Mouse (Mus musculus): ENCODE measurements around the gene Zfp599. TPM values are rescaled to one million over a fixed set of nuclear protein-coding genes. Genes with fewer than 3 reads are reported as not detected.

The Zfp599 gene
- polyA plus RNA-seq, 1 experiment: 4.5 TPM

- TF ChIP-seq CTCF (IDR thresholded peaks at IDR 0.05; ENCODE audit: borderline replicate concordance, extremely low read depth, insufficient read depth, insufficient read length) (no peak), POLR2A (IDR thresholded peaks at IDR 0.05; ENCODE audit: borderline replicate concordance, extremely low read depth, insufficient read depth, insufficient read length, poor library complexity, severe bottlenecking) (no peak)
- DNase-seq (ENCODE audit: low read depth): no peak
Observed at GRCm38 (mm10) chr9:22217858-22218493, 41.7 kb downstream of the Zfp599 start.

GRCm38 (mm10) chr9:22216705-22217104, 43.0 kb downstream of the Zfp599 start:
- no peak for TF ChIP-seq POLR2A (IDR thresholded peaks at IDR 0.05; ENCODE audit: borderline replicate concordance, extremely low read depth, insufficient read depth, insufficient read length, poor library complexity, severe bottlenecking)
- TF ChIP-seq CTCF (IDR thresholded peaks at IDR 0.05; ENCODE audit: borderline replicate concordance, extremely low read depth, insufficient read depth, insufficient read length): no peak
- DNase-seq (ENCODE audit: low read depth): no peak

GRCm38 (mm10) chr9:22214549-22214948, 45.1 kb downstream of the Zfp599 start:
- no peak for DNase-seq (ENCODE audit: low read depth)
- TF ChIP-seq POLR2A (IDR thresholded peaks at IDR 0.05; ENCODE audit: borderline replicate concordance, extremely low read depth, insufficient read depth, insufficient read length, poor library complexity, severe bottlenecking) (no peak), CTCF (IDR thresholded peaks at IDR 0.05; ENCODE audit: borderline replicate concordance, extremely low read depth, insufficient read depth, insufficient read length) (no peak)

- no peak for TF ChIP-seq POLR2A (IDR thresholded peaks at IDR 0.05; ENCODE audit: borderline replicate concordance, extremely low read depth, insufficient read depth, insufficient read length, poor library complexity, severe bottlenecking)
- TF ChIP-seq CTCF (IDR thresholded peaks at IDR 0.05; ENCODE audit: borderline replicate concordance, extremely low read depth, insufficient read depth, insufficient read length): no peak
- no peak for DNase-seq (ENCODE audit: low read depth)
Observed at GRCm38 (mm10) chr9:22213785-22214194, 45.9 kb downstream of the Zfp599 start.

Other genes with a start within 250 kb of the Zfp599 start
- gene Elavl3, start 207.9 kb downstream of the Zfp599 start, polyA plus RNA-seq (2012; rRNA removed): 203 and 265 TPM in 2 replicates
- not detected in 2 replicates for gene Gm49318, start 188.6 kb downstream of the Zfp599 start, polyA plus RNA-seq (2012; rRNA removed)
- gene Zfp653, start 188.5 kb downstream of the Zfp599 start, polyA plus RNA-seq (2012; rRNA removed): 49.1 and 62.1 TPM in 2 replicates
- 51.3 and 57.7 TPM in 2 replicates for gene Ecsit, start 174.5 kb downstream of the Zfp599 start, polyA plus RNA-seq (2012; rRNA removed)
- gene Cnn1, start 160.7 kb downstream of the Zfp599 start, polyA plus RNA-seq (2012; rRNA removed): 0.35 and 0.55 TPM in 2 replicates
- gene Elof1, start 142.7 kb downstream of the Zfp599 start, polyA plus RNA-seq (2012; rRNA removed): 138 and 193 TPM in 2 replicates
- gene Acp5, start 124.2 kb downstream of the Zfp599 start, polyA plus RNA-seq (2012; rRNA removed): 1.2 and 1.4 TPM in 2 replicates
- 62.4 and 82.8 TPM in 2 replicates for gene Pigyl, start 103.0 kb downstream of the Zfp599 start, polyA plus RNA-seq (2012; rRNA removed)
- gene Zfp872, start 71.8 kb downstream of the Zfp599 start, polyA plus RNA-seq (2012; rRNA removed): 0.03 and 0.15 TPM in 2 replicates
- 6.2 and 8.6 TPM in 2 replicates for gene Zfp809, start 34.2 kb downstream of the Zfp599 start, polyA plus RNA-seq (2012; rRNA removed)
- gene Zfp810, start 47.8 kb upstream of the Zfp599 start, polyA plus RNA-seq (2012; rRNA removed): 36.4 and 37.1 TPM in 2 replicates
- gene Anln, start 129.3 kb upstream of the Zfp599 start, polyA plus RNA-seq (2012; rRNA removed): 8.0 and 9.1 TPM in 2 replicates
- gene 9530077C05Rik, start 151.6 kb upstream of the Zfp599 start, polyA plus RNA-seq (2012; rRNA removed): 6.1 and 7.2 TPM in 2 replicates
- not detected in 2 replicates for gene Gm17545, start 194.4 kb upstream of the Zfp599 start, polyA plus RNA-seq (2012; rRNA removed)
- 63.9 and 75.0 TPM in 2 replicates for gene Rp9, start 209.8 kb upstream of the Zfp599 start, polyA plus RNA-seq (2012; rRNA removed)
- gene Bbs9, start 215.8 kb upstream of the Zfp599 start, polyA plus RNA-seq (2012; rRNA removed): 21.4 and 21.9 TPM in 2 replicates